Mouse (Mus musculus) ES-E14 (cell line): ENCODE data around the gene BC024978.

Source experiments
- ZC3H11A ChIP-seq: IDR thresholded peaks from 2 replicates; pipeline ENCODE4 v1.6.1; 2012; ENCODE audit warnings: low read depth, mild to moderate bottlenecking, inconsistent platforms, low read length, borderline replicate concordance
- ZNF384 ChIP-seq: IDR thresholded peaks from 2 replicates; pipeline ENCODE4 v1.6.1; 2012; ENCODE audit warnings: low read depth, low read length, inconsistent platforms

DNA sequence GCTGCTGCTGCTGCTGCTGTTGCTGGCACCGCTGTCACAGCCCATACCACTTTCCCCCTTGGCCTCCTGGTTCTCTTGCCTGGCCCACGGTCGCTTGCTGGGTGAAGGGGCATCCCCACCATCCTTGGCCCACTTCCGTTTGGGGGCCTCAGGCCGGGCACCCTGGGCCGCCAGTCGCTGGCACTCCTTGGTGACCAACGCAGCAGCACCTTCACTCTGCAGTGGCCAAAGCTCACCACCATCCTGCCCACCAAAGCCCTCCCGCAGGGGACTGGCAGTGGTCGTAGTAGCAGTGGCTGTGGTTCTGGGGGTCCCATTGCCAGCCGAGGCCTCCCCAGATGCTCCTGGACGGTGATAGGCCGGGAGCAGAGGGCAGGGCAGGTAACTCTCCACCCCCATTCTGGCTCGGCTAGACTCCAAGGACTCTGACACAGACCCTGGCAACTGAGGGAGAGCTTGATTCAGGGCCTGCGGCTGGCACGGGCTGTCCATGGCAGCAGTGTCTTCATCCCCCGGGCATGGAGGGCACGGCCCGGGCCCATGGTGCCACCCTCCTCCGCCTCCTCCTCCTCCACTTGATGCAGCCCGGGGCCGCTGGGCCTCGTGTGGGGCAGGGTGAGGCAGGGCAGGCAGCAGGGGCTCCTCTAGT, 30.4 kb upstream of the BC024978 start:
- TF ChIP-seq ZC3H11A (no peak), ZNF384 (no peak)
